Mouse (Mus musculus): ENCODE measurements around the gene Mapkap1. TPM values are rescaled to one million over a fixed set of nuclear protein-coding genes. Genes with fewer than 3 reads are reported as not detected.

The Mapkap1 gene
- polyA plus RNA-seq, 1 experiment from 2014 or later, result 91.1 TPM

DNA sequence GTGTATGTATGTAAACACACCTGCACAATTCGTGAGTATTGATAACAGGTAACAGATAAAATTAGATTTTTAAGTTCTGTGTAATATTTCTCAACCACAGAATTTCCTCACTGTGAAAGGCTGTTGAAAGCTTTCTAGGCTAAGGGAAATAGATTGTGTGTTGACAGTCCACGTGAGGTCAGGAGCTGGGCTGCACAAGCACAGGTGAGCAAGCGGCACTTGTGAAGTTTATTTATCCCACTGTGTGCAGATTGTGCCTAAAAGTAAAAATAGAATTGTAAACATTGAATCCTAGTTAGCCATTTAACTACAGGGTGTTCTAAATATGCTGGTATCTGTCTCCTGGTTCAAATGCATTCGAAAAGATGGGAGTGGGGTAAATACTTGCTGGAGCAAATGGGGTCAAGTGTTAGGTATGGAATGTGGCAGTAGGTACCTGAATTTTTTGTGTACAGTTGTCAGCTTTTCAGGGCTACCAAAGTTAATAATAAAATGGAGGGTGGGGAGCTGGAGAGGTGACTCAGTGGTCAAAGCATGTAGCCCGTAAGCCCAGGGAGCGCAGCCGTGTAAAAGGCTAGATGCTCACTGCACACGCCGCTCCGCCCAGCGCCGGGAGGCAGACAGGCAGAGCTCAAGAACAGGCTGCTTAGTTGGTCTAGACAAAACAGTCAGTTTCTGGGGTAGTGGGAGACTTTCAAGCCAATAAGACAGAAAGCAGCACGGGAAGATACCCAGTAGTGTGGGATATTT is 138.2 kb downstream of the Mapkap1 start:
- no peak for ATAC-seq (ENCODE audit: insufficient number of reproducible peaks, insufficient read depth, low FRiP score, low read depth)
- no peaks in the 10 kb centered on the region for H3K27me3 ChIP-seq (ENCODE audit: control insufficient read depth, insufficient read depth, low read length)
- H3K9me3 ChIP-seq (ENCODE audit: control insufficient read depth, low read depth, low read length), result no peaks in the 10 kb centered on the region
- H3K4me1 ChIP-seq (ENCODE audit: control insufficient read depth, insufficient read depth, low read length), result peaks cover 13% of the 10 kb centered on the region
- no peaks in the 10 kb centered on the region for H3K36me3 ChIP-seq (ENCODE audit: control insufficient read depth, insufficient read depth, low read length)
- no peak overlapping the region for H3K4me2 ChIP-seq (replicated peaks; ENCODE audit: low read depth, low read length)
- H3K4me3 ChIP-seq (ENCODE audit: low read depth, low read length), result no peak overlapping the region
- H3K27ac ChIP-seq (ENCODE audit: low read length), result no peak overlapping the region
- WGBS, result 71% methylated on average over 13 of the region's 13 CpGs
- no peak overlapping the region for H3K9ac ChIP-seq (replicated peaks; ENCODE audit: low read depth, low read length)

GRCm38 (mm10) chr2:34546176-34546677 is 139.7 kb downstream of the Mapkap1 start:
- no peak overlapping the region for H3K4me2 ChIP-seq (replicated peaks; ENCODE audit: low read depth, low read length)
- H3K27me3 ChIP-seq (ENCODE audit: control insufficient read depth, insufficient read depth, low read length), result no peaks in the 10 kb centered on the region
- no peak for ATAC-seq (ENCODE audit: insufficient number of reproducible peaks, insufficient read depth, low FRiP score, low read depth)
- WGBS, result 75% methylated on average over 3 of the region's 3 CpGs
- H3K4me1 ChIP-seq (ENCODE audit: control insufficient read depth, insufficient read depth, low read length), result peaks cover 23% of the 10 kb centered on the region
- no peaks in the 10 kb centered on the region for H3K9me3 ChIP-seq (ENCODE audit: control insufficient read depth, low read depth, low read length)
- no peak overlapping the region for H3K27ac ChIP-seq (ENCODE audit: low read length)
- H3K36me3 ChIP-seq (ENCODE audit: control insufficient read depth, insufficient read depth, low read length), result no peaks in the 10 kb centered on the region
- no peak overlapping the region for H3K4me3 ChIP-seq (ENCODE audit: low read depth, low read length)
- no peak overlapping the region for H3K9ac ChIP-seq (replicated peaks; ENCODE audit: low read depth, low read length)

GRCm38 (mm10) chr2:34547516-34547915 is 140.9 kb downstream of the Mapkap1 start:
- Histone ChIP-seq H3K9me3 (ENCODE audit: control insufficient read depth, low read depth, low read length) (no peaks in the 10 kb centered on the region), H3K4me3 (ENCODE audit: low read depth, low read length) (no peak overlapping the region), H3K27me3 (ENCODE audit: control insufficient read depth, insufficient read depth, low read length) (no peaks in the 10 kb centered on the region), H3K36me3 (ENCODE audit: control insufficient read depth, insufficient read depth, low read length) (no peaks in the 10 kb centered on the region), H3K9ac (replicated peaks; ENCODE audit: low read depth, low read length) (no peak overlapping the region), H3K4me2 (replicated peaks; ENCODE audit: low read depth, low read length) (no peak overlapping the region), H3K27ac (ENCODE audit: low read length) (no peak overlapping the region), H3K4me1 (ENCODE audit: control insufficient read depth, insufficient read depth, low read length) (peaks cover 32% of the 10 kb centered on the region)
- WGBS, result 93% methylated on average over 4 of the region's 4 CpGs
- ATAC-seq (ENCODE audit: insufficient number of reproducible peaks, insufficient read depth, low FRiP score, low read depth), result no peak

DNA sequence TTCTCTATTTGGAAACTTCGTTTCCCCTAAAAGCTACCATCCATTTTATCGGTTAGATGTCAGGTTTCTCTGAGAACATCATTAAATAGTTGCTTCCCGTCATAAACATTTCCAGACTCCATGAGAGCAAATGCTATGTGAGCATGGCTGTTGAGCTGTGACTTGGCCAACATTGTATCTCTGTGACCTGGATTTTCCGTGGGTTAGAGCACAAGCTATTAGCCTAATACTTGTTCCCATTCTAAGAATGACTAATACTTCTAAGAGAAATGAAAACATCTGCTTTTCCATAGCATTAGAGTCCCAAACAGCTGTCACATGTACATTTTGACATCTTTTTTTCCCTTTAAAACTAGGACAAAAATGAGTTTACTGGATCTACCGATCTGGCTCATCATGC is 142.4 kb downstream of the Mapkap1 start:
- no peak overlapping the region for H3K4me3 ChIP-seq (ENCODE audit: low read depth, low read length)
- H3K27ac ChIP-seq (ENCODE audit: low read length), result peak overlapping the region; percentile 76; the same call in 1 of the 2 replicates
- WGBS, result 51% methylated on average over 5 of the region's 5 CpGs
- H3K36me3 ChIP-seq (ENCODE audit: control insufficient read depth, insufficient read depth, low read length), result no peaks in the 10 kb centered on the region
- no peak overlapping the region for H3K4me2 ChIP-seq (replicated peaks; ENCODE audit: low read depth, low read length)
- H3K4me1 ChIP-seq (ENCODE audit: control insufficient read depth, insufficient read depth, low read length), result peaks cover 44% of the 10 kb centered on the region
- ATAC-seq (ENCODE audit: insufficient number of reproducible peaks, insufficient read depth, low FRiP score, low read depth), result no peak
- no peak overlapping the region for H3K9ac ChIP-seq (replicated peaks; ENCODE audit: low read depth, low read length)
- no peaks in the 10 kb centered on the region for H3K9me3 ChIP-seq (ENCODE audit: control insufficient read depth, low read depth, low read length)
- no peaks in the 10 kb centered on the region for H3K27me3 ChIP-seq (ENCODE audit: control insufficient read depth, insufficient read depth, low read length)

DNA sequence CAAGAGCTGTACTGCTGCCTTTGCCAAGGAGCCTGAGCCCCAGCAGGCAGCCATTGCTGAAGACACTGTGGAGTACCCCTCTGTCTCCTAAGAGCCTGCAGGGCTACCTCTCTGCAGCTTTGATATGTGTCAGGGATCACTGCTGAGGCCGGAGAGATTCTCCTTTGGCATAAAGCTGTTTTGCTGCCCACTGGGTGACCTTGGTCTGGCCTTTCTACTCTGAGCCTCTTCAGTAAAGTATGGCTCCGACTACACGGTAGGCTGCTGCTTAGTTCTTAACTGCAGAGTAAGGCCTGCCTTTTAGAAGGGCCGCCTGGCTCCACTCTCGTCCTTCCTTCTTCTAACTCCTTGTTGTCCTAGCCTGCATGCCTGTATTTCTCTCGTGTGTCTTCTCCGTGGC is 142.9 kb downstream of the Mapkap1 start:
- H3K4me3 ChIP-seq (ENCODE audit: low read depth, low read length), result no peak overlapping the region

GRCm38 (mm10) chr2:34552772-34553171 is 146.2 kb downstream of the Mapkap1 start:
- Histone ChIP-seq H3K36me3 (ENCODE audit: control insufficient read depth, insufficient read depth, low read length) (no peaks in the 10 kb centered on the region), H3K27ac (ENCODE audit: low read length) (peak overlapping the region; percentile 48), H3K27me3 (ENCODE audit: control insufficient read depth, insufficient read depth, low read length) (no peaks in the 10 kb centered on the region), H3K4me2 (replicated peaks; ENCODE audit: low read depth, low read length) (no peak overlapping the region), H3K4me3 (ENCODE audit: low read depth, low read length) (no peak overlapping the region), H3K9ac (replicated peaks; ENCODE audit: low read depth, low read length) (no peak overlapping the region), H3K4me1 (ENCODE audit: control insufficient read depth, insufficient read depth, low read length) (peaks cover 42% of the 10 kb centered on the region), H3K9me3 (ENCODE audit: control insufficient read depth, low read depth, low read length) (no peaks in the 10 kb centered on the region)
- no peak for ATAC-seq (ENCODE audit: insufficient number of reproducible peaks, insufficient read depth, low FRiP score, low read depth)
- WGBS, result 55% methylated on average over 2 of the region's 2 CpGs

More for the DNA sequence above, 142.9 kb downstream of the Mapkap1 start:
- H3K36me3 ChIP-seq (ENCODE audit: control insufficient read depth, insufficient read depth, low read length), result no peaks in the 10 kb centered on the region
- H3K9ac ChIP-seq (replicated peaks; ENCODE audit: low read depth, low read length), result no peak overlapping the region
- WGBS, result 67% methylated on average over 7 of the region's 7 CpGs
- no peaks in the 10 kb centered on the region for H3K9me3 ChIP-seq (ENCODE audit: control insufficient read depth, low read depth, low read length)
- no peak for ATAC-seq (ENCODE audit: insufficient number of reproducible peaks, insufficient read depth, low FRiP score, low read depth)
- peak overlapping the region; percentile 76 for H3K27ac ChIP-seq (ENCODE audit: low read length)
- H3K4me1 ChIP-seq (ENCODE audit: control insufficient read depth, insufficient read depth, low read length), result peaks cover 45% of the 10 kb centered on the region
- no peak overlapping the region for H3K4me2 ChIP-seq (replicated peaks; ENCODE audit: low read depth, low read length)
- no peaks in the 10 kb centered on the region for H3K27me3 ChIP-seq (ENCODE audit: control insufficient read depth, insufficient read depth, low read length)

GRCm38 (mm10) chr2:34553580-34554231 is 147.1 kb downstream of the Mapkap1 start:
- Histone ChIP-seq H3K9ac (replicated peaks; ENCODE audit: low read depth, low read length) (no peak overlapping the region), H3K4me1 (ENCODE audit: control insufficient read depth, insufficient read depth, low read length) (peaks cover 42% of the 10 kb centered on the region), H3K4me2 (replicated peaks; ENCODE audit: low read depth, low read length) (no peak overlapping the region), H3K36me3 (ENCODE audit: control insufficient read depth, insufficient read depth, low read length) (no peaks in the 10 kb centered on the region), H3K4me3 (ENCODE audit: low read depth, low read length) (no peak overlapping the region), H3K9me3 (ENCODE audit: control insufficient read depth, low read depth, low read length) (no peaks in the 10 kb centered on the region), H3K27me3 (ENCODE audit: control insufficient read depth, insufficient read depth, low read length) (no peaks in the 10 kb centered on the region), H3K27ac (ENCODE audit: low read length) (peak overlapping the region; percentile 75; the same call in 1 of the 2 replicates)
- WGBS, result 53% methylated on average over 6 of the region's 6 CpGs
- no peak for ATAC-seq (ENCODE audit: insufficient number of reproducible peaks, insufficient read depth, low FRiP score, low read depth)

GRCm38 (mm10) chr2:34560146-34560545 is 153.6 kb downstream of the Mapkap1 start:
- 83% methylated on average over 5 of the region's 5 CpGs for WGBS

More at GRCm38 (mm10) chr2:34560146-34560545, 153.6 kb downstream of the Mapkap1 start:
- Histone ChIP-seq H3K36me3 (ENCODE audit: control insufficient read depth, insufficient read depth, low read length) (no peaks in the 10 kb centered on the region), H3K4me3 (ENCODE audit: low read depth, low read length) (no peak overlapping the region), H3K27me3 (ENCODE audit: control insufficient read depth, insufficient read depth, low read length) (no peaks in the 10 kb centered on the region), H3K4me1 (ENCODE audit: control insufficient read depth, insufficient read depth, low read length) (peaks cover 6% of the 10 kb centered on the region; the same call in 1 of the 2 replicates), H3K9ac (replicated peaks; ENCODE audit: low read depth, low read length) (no peak overlapping the region), H3K27ac (ENCODE audit: low read length) (no peak overlapping the region), H3K9me3 (ENCODE audit: control insufficient read depth, low read depth, low read length) (no peaks in the 10 kb centered on the region), H3K4me2 (replicated peaks; ENCODE audit: low read depth, low read length) (no peak overlapping the region)
- ATAC-seq (ENCODE audit: insufficient number of reproducible peaks, insufficient read depth, low FRiP score, low read depth), result no peak
